ENCODE assay signal across 21 mouse cellular contexts in the genomic region with DNA sequence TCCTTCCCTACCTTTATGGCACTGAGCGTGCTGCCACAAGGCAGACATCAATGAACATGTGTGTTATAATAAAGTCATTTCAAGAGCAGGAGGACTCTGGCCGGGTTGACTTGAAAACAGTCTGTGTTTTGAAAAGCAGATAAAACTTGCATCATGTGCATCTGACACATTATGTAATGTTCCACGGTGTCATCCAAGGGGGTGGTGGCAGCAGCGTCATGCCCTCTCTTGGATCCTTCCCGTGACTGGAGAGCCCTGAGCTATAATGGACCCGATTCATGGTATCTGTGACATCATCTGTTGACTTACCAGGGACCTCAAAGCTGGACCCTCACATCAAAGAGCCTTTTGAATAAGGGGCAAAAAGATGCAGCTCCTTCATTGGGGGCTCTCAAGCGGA. TPM values are rescaled to one million over a fixed set of nuclear protein-coding genes. Genes with fewer than 3 reads are reported as not detected.
DNase-seq lines count a peak whose midpoint lies in the region; ATAC-seq lines count a peak whose summit lies in the region.
"Had no signal": no experiment of that assay in that cellular context is flagged by ENCODE, and none has a peak within 500 bp of the region (broad histone marks: within the 10 kb centered on the region; RNA-seq: fewer than 3 reads in every experiment).

No protein-coding gene starts in this region.

- H3K9me3 ChIP-seq in midbrain, embryonic 16.5 days (replicated peaks; ENCODE audit: control insufficient read depth, low read length, poor library complexity, severe bottlenecking), result no peaks in the 10 kb centered on the region
- H3K9me3 ChIP-seq: forebrain, embryonic 13.5 days; heart, embryonic 10.5 days; hindbrain, embryonic 15.5 days; limb, embryonic 12.5 days had no signal

- 92% methylated on average over 7 of the region's 7 CpGs for WGBS in midbrain, embryonic 16.5 days

- ATAC-seq in midbrain, embryonic 16.5 days, result no peak
- ATAC-seq: forebrain, embryonic 13.5 days had no signal

- peaks cover 5% of the 10 kb centered on the region for H3K4me1 ChIP-seq in midbrain, embryonic 16.5 days (ENCODE audit: control insufficient read depth, insufficient read depth, low read length)

- peak; percentile 90 for DNase-seq in heart, adult 11 months
- DNase-seq in heart, postnatal 4 days, result no peak
- DNase-seq in left cerebral cortex, adult 11 months (ENCODE audit: low spot score), result peak; percentile 53
- no peak for DNase-seq in left cerebral cortex, postnatal 14 days (ENCODE audit: low spot score in 2 of 2)
- DNase-seq in lung, postnatal 36 days, result peak; percentile 46
- DNase-seq in lung, postnatal 14 days, result no peak
- DNase-seq: adrenal gland, adult 2 months; cerebellum, postnatal 10 days; embryo, embryonic 11 days; kidney, adult 9 months; kidney, postnatal 14 days; right cerebral cortex, postnatal 14 days; spleen, adult 18-20 months had no signal

- no peaks in the 10 kb centered on the region for H3K36me3 ChIP-seq in midbrain, embryonic 16.5 days (ENCODE audit: control insufficient read depth, insufficient read depth, low read length)
- H3K36me3 ChIP-seq: heart, embryonic 10.5 days; hindbrain, embryonic 15.5 days; limb, embryonic 12.5 days had no signal

- no peak overlapping the region for H3K27ac ChIP-seq in midbrain, embryonic 16.5 days (ENCODE audit: low read length)
- H3K27ac ChIP-seq: forebrain, embryonic 13.5 days; heart, embryonic 10.5 days; hindbrain, embryonic 15.5 days; limb, embryonic 12.5 days; liver, embryonic 14.5 days had no signal

- intact Hi-C loops in left cerebral cortex, postnatal 14 days (cut with DNase I), result no loop called here

- no peak overlapping the region for H3K4me2 ChIP-seq in midbrain, embryonic 16.5 days (ENCODE audit: low read length)
- H3K4me2 ChIP-seq: forebrain, embryonic 13.5 days; hindbrain, embryonic 15.5 days; limb, embryonic 12.5 days; midbrain, embryonic 11.5 days had no signal

- no peaks in the 10 kb centered on the region for H3K27me3 ChIP-seq in midbrain, embryonic 16.5 days (ENCODE audit: control insufficient read depth, insufficient read depth, low read depth, low read length)
- H3K27me3 ChIP-seq: forebrain, embryonic 13.5 days; hindbrain, embryonic 15.5 days; limb, embryonic 12.5 days had no signal

- no peak overlapping the region for H3K9ac ChIP-seq in midbrain, embryonic 16.5 days (ENCODE audit: low read depth, low read length)
- H3K9ac ChIP-seq: forebrain, embryonic 13.5 days; hindbrain, embryonic 15.5 days; limb, embryonic 12.5 days; liver, embryonic 14.5 days had no signal

- no peak overlapping the region for H3K4me3 ChIP-seq in midbrain, embryonic 16.5 days (ENCODE audit: low read depth, low read length)
- H3K4me3 ChIP-seq: forebrain, embryonic 13.5 days; heart, embryonic 10.5 days; hindbrain, embryonic 15.5 days; limb, embryonic 12.5 days had no signal

RNA-seq across cellular contexts. Expression of a gene that starts 14.8 kb away (rescaled TPM):
- total RNA-seq in heart, postnatal 4 days (2021), result 1 to 10 TPM; 1.4 to 1.7 TPM
- total RNA-seq in left cerebral cortex, postnatal 14 days (2021), result 10 to 100 TPM; 27.4 to 28.7 TPM
- 0.97 and 1.7 TPM in 2 replicates for polyA plus RNA-seq in midbrain, embryonic 16.5 days (2015; fragmentation: Nextera tagmentation; extraction: Ambion mirVana)
- total RNA-seq: MEL had no signal

Comparison
In these comparisons a context has a peak if more than half of its experiments do, and no peak if none do; other contexts are left out.
1. DNase-seq: peak in heart, adult 11 months (single experiment), left cerebral cortex, adult 11 months (single experiment) and lung, postnatal 36 days (single experiment); none in heart, postnatal 4 days (single experiment), left cerebral cortex, postnatal 14 days (0 of 2) and lung, postnatal 14 days (single experiment).
2. RNA of a gene that starts 14.8 kb away (total RNA-seq): 27.4 to 28.7 TPM in left cerebral cortex, postnatal 14 days; 1.4 to 1.7 TPM in heart, postnatal 4 days; every median in the first group is over 10 times any median in the second.